Mouse (Mus musculus) cerebellum, adult 2 months (tissue): ENCODE measurements around the gene Dcxr. TPM values are rescaled to one million over a fixed set of nuclear protein-coding genes. Genes with fewer than 3 reads are reported as not detected.

Experiments used
- DNase-seq, 2 experiments: peaks; one replicate each; pipeline ENCODE4 v3.0.0; 2021
- H3K27ac ChIP-seq: fragments of 200-500 bp; 2 replicates; pipeline ENCODE4 v1.5.1; 2012; ENCODE audit warnings: low read length, control low read depth, inconsistent platforms; ENCODE audit not compliant: insufficient read depth
- H3K27me3 ChIP-seq: fragments of 200-500 bp; 2 replicates; pipeline ENCODE4 v1.6.1; 2012; ENCODE audit warnings: inconsistent platforms, mild to moderate bottlenecking, low read length, moderate library complexity; ENCODE audit not compliant: control insufficient read depth, insufficient read depth
- H3K4me1 ChIP-seq: fragments of 200-500 bp; 2 replicates; pipeline ENCODE4 v1.6.1; 2011; ENCODE audit warnings: low read length; ENCODE audit not compliant: control insufficient read depth, insufficient read depth
- H3K4me3 ChIP-seq: fragments of 200-500 bp; replicated peaks from 2 replicates; pipeline ENCODE3; 2011; ENCODE audit warnings: mild to moderate bottlenecking, low read depth, low read length, control low read depth; ENCODE audit not compliant: insufficient read depth
- CTCF ChIP-seq: fragments of 200-500 bp; IDR thresholded peaks from 2 replicates; pipeline ENCODE4 v1.5.1; 2011; ENCODE audit warnings: low read depth, mild to moderate bottlenecking, control low read depth, low read length, moderate library complexity, borderline replicate concordance; ENCODE audit not compliant: insufficient read depth
- POLR2A ChIP-seq: fragments of 200-500 bp; IDR thresholded peaks from 2 replicates; pipeline ENCODE4 v1.6.1; 2011; ENCODE audit warnings: low read length, control low read depth, borderline replicate concordance; ENCODE audit not compliant: insufficient read depth
- WGBS: fragments of 180-500 bp; shearing (Covaris S2); methylation state at CpG from one replicate; pipeline ENCODE4 v1.1.7; 2018; 5-methylcytosine and 5-hydroxymethylcytosine counted together
- polyA plus RNA-seq: library from polyadenylated mRNA; depleted of rRNA; stranded (reverse); fragments of >200 nt; gene quantifications from 2 replicates; pipeline ENCODE4 v1.2.3, GENCODE M21; 2012

The Dcxr gene
- polyA plus RNA-seq, 1 experiment, result 36.5 TPM

DNA sequence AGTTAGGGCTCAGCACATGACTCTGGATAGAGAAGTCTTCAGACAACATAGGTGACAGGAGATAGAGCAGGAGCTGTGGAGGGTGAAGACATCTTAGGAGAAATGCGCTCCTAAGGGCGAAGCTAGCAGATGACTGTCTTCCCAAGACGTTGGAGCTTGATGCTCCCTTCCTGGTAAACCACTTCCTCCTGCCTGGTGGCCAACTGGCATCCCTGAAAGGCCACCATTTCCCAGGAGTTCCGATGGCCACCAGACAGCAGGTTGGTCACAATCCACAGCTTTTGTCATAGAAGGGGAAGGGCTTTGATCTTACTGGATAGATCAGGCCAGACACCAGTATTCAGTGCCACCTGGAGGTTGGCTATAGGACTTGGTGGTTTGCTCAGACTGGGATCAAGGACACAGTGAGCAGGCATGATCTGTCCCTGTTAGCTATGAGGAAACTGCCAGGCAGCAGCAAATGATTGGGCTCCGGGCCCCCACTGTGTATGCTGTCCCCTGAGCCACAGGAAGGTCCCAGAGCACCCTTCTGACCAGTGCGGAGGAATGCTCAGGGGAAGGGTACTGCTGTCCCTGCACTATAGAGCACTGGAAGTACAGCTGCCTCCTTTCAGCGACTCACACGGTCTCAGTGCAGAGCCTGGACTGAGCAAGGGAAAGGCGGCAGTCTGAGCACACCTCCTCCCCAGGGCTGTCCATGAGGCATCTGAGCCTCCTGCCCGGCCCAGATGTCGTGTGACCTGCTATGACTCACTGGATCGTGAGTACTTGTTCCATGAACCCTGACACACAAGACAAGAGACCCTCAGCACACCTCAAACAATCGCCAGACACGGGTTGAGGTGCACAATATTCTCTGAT, 35.0 kb upstream of the Dcxr start:
- WGBS, result 71% methylated on average over 14 of the region's 14 CpGs
- Histone ChIP-seq H3K4me1 (no peaks in the 10 kb centered on the region), H3K27me3 (no peaks in the 10 kb centered on the region), H3K27ac (no peak overlapping the region), H3K4me3 (no peak overlapping the region)
- no peak for DNase-seq
- TF ChIP-seq CTCF, result no peak
- no peak for TF ChIP-seq POLR2A

DNA sequence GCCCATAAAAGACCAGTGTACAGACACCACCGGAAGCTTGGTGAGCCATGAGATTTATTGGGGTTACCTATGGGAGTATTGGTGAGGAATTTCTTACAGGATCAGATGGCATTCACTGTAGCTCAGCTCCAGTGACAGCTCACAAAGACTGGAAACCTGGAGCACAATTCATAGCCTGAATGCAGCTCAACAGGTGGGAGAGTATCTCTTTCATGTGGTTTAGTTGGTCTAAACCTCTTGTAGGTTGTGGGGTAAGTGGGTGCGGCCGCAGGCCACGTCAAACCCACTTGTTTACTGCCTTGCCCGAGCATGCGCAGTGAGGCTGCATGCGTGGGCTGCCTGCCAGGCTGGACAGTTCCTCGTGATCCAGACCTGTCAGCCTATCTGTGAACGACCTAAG, 33.2 kb upstream of the Dcxr start:
- 81% methylated on average over 9 of the region's 9 CpGs for WGBS
- Histone ChIP-seq H3K4me1 (no peaks in the 10 kb centered on the region), H3K27ac (no peak overlapping the region), H3K27me3 (no peaks in the 10 kb centered on the region), H3K4me3 (no peak overlapping the region)
- no peak for TF ChIP-seq CTCF
- TF ChIP-seq POLR2A, result no peak
- DNase-seq, result no peak

DNA sequence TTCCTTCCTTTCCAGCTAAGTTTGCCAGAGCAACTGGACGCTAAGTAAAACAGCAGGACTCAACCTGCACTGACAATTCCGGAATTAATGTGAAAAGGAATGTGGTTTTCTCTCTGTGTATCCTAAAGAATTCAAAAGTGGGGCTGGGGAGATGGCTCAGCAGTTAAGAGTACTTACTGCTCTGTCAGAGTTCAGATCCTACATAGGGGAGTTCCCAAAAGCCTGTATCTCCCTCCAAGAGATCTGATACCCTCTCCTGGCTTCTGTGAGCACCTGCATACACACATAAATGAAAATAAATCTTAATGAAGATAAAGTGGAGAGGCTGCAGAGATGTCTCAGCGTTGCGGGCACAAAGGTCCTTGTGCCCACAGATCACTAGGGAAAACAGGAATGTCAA, 24.5 kb upstream of the Dcxr start:
- no peak for DNase-seq
- TF ChIP-seq POLR2A, result no peak
- no peak for TF ChIP-seq CTCF
- Histone ChIP-seq H3K27me3 (no peaks in the 10 kb centered on the region), H3K27ac (no peak overlapping the region), H3K4me3 (no peak overlapping the region), H3K4me1 (no peaks in the 10 kb centered on the region)
- WGBS, result 58% methylated on average over 4 of the region's 4 CpGs

GRCm38 (mm10) chr11:120749430-120749829, 22.3 kb upstream of the Dcxr start:
- peak in 1 of 2 experiments; percentile 23 for DNase-seq
- 60% methylated on average over 8 of the region's 8 CpGs for WGBS
- Histone ChIP-seq H3K27me3 (no peaks in the 10 kb centered on the region), H3K4me1 (no peaks in the 10 kb centered on the region), H3K27ac (no peak overlapping the region), H3K4me3 (no peak overlapping the region)
- TF ChIP-seq CTCF, result 0 out of 2 replicates have a peak, but pooled peaks have one; percentile 27
- TF ChIP-seq POLR2A, result no peak

DNA sequence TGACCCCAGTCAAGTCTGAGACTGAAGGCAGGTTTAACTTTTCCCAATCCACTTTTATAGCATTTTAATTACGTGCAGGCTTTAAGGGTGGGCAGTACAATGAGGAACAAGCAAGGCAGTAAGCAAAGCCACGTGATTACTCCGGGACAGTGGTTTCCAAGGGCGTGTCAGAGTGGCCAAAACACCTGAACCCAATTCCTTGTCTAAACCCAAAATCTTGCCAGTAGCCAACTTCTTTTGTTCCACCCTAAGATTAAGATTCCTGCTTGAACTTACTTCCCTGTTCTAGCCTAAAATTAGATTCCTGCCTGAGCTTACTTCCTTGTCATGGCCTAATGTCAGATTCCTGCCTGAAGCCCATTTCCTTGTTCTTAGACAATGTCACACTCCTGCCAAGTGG, 20.9 kb upstream of the Dcxr start:
- 79% methylated on average over 4 of the region's 4 CpGs for WGBS
- TF ChIP-seq POLR2A (no peak), CTCF (no peak)

DNA sequence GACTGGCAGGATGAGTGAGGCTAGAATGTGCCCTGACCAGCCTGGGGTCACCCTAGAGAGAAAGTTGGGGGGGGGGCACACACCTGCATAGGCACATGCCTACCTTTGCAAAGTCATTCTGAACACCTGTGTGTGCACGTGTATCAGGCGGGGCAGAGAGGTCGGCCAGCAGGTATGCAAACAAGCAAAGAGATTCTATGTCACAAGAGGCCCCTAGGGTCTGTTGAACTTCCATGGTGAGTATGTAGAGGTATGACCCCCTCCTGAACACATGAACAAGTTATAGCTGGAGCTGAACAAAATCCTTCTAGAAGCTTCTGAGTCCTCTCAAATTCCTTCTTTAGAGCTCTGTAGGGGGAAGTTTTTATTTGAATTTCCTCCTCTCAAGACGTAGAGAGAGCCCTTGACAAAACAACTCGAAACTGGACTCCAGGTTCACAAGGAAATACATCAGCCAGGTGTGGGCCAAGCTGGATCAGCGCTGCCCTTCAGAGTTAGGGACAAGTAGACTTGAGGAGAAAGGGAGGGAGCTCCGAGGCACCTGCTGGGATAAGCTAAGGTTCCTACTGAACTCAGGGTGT, 17.1 kb upstream of the Dcxr start:
- WGBS, result 76% methylated on average over 7 of the region's 7 CpGs
- Histone ChIP-seq H3K27me3 (no peaks in the 10 kb centered on the region), H3K4me3 (no peak overlapping the region), H3K4me1 (no peaks in the 10 kb centered on the region), H3K27ac (no peak overlapping the region)
- TF ChIP-seq POLR2A (no peak), CTCF (no peak)
- DNase-seq, result no peak

More for the DNA sequence above, 20.9 kb upstream of the Dcxr start:
- no peaks in the 10 kb centered on the region for H3K27me3 ChIP-seq
- DNase-seq, result no peak
- H3K4me3 ChIP-seq, result no peak overlapping the region
- H3K27ac ChIP-seq, result no peak overlapping the region
- no peaks in the 10 kb centered on the region for H3K4me1 ChIP-seq

DNA sequence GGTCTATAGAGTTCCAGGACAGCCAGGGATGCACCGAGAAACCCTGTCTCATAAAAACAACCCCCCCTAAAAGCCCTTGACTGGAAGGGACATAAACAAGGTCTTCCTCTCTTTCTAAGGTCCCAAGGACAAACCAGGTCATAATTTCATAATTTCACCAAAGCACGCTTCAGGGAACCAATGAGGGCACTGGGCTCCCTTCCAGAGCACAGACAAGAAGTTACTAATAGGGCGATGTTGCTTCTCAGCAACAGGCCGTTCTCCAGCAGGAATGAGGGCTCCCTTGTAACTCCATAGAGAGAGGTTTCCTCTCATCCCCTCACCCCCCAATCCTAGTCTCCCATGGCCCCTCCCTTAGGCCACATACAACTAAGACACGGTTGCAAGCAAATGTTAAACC, 13.9 kb upstream of the Dcxr start:
- DNase-seq, result no peak
- Histone ChIP-seq H3K27me3 (no peaks in the 10 kb centered on the region), H3K4me3 (no peak overlapping the region), H3K4me1 (no peaks in the 10 kb centered on the region), H3K27ac (no peak overlapping the region)
- no peak for TF ChIP-seq CTCF
- no peak for TF ChIP-seq POLR2A
- 74% methylated on average over 5 of the region's 5 CpGs for WGBS

DNA sequence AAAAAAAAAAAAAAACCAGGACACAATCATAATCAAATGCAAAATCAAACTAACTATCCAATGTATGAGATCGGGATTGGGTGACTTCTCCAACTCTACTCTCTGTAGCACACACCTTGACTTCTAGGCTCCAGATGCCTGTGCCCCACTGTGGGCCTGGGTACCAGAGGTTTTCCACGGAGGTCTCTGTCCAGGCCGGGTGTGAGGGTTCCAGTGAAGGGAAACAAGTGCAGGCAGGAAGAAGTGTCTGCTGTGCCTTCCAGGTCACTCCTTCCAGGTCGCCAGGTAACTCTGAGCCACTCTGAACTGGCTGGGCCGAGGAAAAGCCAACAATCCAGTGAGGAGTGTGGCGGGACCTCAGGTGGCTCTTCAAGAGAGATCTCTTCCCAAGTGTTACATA, 9.3 kb upstream of the Dcxr start:
- Histone ChIP-seq H3K4me3 (no peak overlapping the region), H3K27ac (no peak overlapping the region), H3K27me3 (no peaks in the 10 kb centered on the region), H3K4me1 (no peaks in the 10 kb centered on the region)
- TF ChIP-seq CTCF (no peak), POLR2A (no peak)
- DNase-seq, result no peak
- 71% methylated on average over 6 of the region's 6 CpGs for WGBS
